Mouse (Mus musculus) heart, postnatal 0 days (tissue): ENCODE data around the gene Madcam1.

Source experiments
- CTCF ChIP-seq: IDR thresholded peaks from 2 replicates; pipeline ENCODE4 v1.5.1; 2016; ENCODE audit warnings: antibody characterized with exemption, control low read depth, low read depth
- EP300 ChIP-seq: IDR thresholded peaks from 2 replicates; pipeline ENCODE4 v1.6.1; 2016; ENCODE audit warnings: antibody characterized with exemption, low read depth

DNA sequence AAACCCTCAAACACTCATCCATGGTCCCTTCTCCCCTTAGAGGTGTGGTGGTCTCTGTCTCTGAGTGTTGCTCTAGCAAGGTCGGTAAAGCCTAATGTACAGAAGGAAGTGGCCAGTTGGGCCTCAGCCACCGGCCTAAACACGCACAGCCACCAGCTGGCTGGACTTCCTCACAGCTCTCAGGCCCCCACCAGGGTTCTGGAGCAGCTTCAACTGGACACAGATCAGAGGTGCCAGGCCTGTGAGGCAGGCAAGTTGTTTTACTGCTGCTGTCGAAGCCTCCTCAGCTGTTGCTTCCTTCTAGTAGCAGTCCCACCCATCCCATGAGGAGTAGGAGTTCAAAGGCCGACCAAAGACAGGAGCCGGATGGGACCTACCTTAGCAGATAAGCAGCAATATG is 33.6 kb downstream of the Madcam1 start:
- TF ChIP-seq CTCF (no peak), EP300 (no peak)
